Mouse (Mus musculus): ENCODE results near the gene Plxnc1.
A peak's percentile ranks its signal among the peaks of the same experiment; 100 is the strongest.

- TF ChIP-seq ETS1 (conservative IDR thresholded peaks at IDR 0.05; ENCODE audit: low read depth, low read length) = no peak
- TF ChIP-seq CTCF (conservative IDR thresholded peaks at IDR 0.05 in 1 of 2, IDR thresholded peaks at IDR 0.05 in 1 of 2; ENCODE audit: low read depth in 2 of 2, low read length in 2 of 2) = peak in 1 of 2 experiments; percentile 53; a peak in 2 of 4 replicates
- no peak for TF ChIP-seq POLR2A (IDR thresholded peaks at IDR 0.05; ENCODE audit: low read depth, low read length)
- TF ChIP-seq SMC3 (IDR thresholded peaks at IDR 0.05; ENCODE audit: low read depth, low read length) = peak; percentile 47
- no peak for TF ChIP-seq MAZ (IDR thresholded peaks at IDR 0.05; ENCODE audit: low read depth, low read length)
- no peak for TF ChIP-seq USF2 (conservative IDR thresholded peaks at IDR 0.05; ENCODE audit: low read depth, low read length)
These were observed 2.8 kb upstream of the Plxnc1 start for GRCm38 (mm10) chr10:94947386-94947785.

All from CH12.LX (cell line).